Mouse (Mus musculus): ENCODE data around the gene Def8.

DNA sequence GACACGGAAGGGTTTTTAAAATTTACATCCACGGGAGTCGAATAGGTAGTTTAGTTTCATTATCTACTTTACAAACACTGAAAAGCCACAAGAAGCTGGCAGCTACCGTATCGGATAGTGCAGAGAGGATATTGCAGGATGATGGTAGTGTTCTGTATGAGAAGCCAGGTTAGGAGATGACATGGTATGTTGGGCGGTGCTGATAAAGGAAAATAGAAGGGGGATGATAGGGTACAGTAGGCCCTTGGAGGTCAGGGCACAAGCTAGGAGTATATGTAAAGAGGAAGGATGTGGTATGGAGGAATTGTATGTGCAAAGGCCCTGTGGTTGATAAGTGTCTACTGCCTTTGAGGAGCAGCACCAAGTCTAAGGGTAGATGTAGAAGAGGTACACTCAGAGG, 31.2 kb downstream of the Def8 start:
- no peak for TF ChIP-seq CTCF (IDR thresholded peaks at IDR 0.05)
- no peak for TF ChIP-seq EP300 (IDR thresholded peaks at IDR 0.05)
